Mouse (Mus musculus) right cerebral cortex, postnatal 10 days (tissue): ENCODE measurements around the gene Pdcl3.

Source experiments
- DNase-seq, 2 experiments: peaks; one replicate each; pipeline ENCODE4 v3.0.0; 2021; ENCODE audit warnings: low spot score in 2 of 2

The Pdcl3 gene

DNA sequence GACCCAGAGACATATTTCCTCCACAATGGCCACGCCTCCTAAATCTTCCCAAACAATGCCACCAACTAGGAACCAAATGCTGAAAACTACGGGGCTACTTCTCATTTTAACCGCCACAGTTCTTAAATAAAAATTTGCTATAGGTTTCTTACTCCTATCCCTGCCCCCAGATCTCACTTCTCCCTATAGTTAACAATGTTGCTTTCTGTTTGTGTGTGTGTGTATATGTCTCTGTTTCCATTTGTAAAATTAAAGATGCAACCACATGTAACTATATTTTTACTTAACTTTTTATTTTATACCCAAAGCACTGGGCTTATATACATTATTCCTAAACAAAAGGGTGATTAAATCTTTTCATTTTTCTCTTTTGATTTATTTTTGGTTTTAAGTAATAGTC lies at the start of gene Pdcl3:
Pdcl3 (plus strand) TSS at position 301 of the 400 bp plus-strand sequence.
- DNase-seq: no peak

DNA sequence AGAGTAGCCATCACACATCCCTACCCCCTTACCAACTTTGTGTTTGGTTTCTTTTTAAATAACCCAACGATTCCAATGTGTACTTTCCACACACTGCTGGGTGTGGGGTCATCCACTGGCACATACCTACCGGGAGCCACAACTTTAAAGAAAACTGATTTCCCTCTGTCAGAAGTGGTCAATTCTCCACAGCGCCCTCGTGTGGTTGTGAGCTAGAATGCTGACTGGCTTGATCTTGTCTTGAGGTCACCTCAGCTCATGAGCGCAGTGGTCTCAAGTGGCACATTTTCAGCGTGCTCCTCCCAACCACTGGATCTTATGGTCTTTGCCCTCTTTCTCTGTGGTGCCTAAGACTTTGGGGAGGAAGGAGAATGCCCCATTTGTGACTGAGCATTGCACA lies 48.6 kb upstream of the Pdcl3 start:
- peak in 1 of 2 experiments; percentile 35 for DNase-seq

- no peak for DNase-seq
Observed at GRCm38 (mm10) chr1:38938849-38939248, 46.6 kb upstream of the Pdcl3 start, which contains the start of gene Nms. Gene Nms, plus strand, starts transcription at chr1:38939149.

DNA sequence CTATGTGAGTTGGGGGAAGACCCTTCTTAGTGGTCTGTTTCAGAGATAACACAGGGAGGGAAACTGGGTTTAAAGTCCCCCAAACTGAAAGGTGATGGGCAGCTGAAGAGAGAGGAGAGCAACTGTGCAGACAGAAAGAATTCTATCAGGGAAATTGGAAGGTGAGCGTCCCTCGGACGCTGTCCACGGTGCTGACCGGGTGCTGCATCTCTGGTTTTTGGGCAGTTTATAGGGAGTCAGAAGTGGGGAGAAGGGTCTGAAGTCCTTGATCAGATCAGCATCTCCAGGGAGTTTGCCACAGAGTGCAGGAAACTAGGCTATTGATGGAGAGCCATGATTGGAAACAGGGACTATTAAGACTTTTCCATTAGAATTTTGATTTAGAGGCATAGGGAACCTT lies 45.8 kb upstream of the Pdcl3 start:
- no peak for DNase-seq

DNA sequence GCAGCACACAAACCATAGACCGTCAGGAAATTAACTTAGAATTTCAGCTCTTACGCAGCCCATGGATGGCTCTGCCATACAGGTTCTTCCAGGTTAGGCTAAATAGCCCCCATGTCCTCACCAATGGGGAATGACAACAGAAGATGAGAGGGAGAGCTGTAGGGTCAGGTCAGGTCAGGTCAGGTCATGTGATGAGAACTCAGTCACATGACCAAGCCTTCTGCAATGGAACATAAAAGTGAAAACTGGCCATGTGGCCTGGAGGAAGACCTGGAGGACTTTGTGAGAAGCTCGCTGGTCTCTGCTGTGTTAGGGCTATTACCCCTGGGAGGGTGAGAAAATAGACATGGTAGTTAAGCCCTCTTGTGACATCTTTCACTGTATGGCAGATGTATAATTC lies 29.0 kb upstream of the Pdcl3 start:
- DNase-seq: no peak

- no peak for DNase-seq
Observed at GRCm38 (mm10) chr1:38969116-38969515, 16.3 kb upstream of the Pdcl3 start.

DNA sequence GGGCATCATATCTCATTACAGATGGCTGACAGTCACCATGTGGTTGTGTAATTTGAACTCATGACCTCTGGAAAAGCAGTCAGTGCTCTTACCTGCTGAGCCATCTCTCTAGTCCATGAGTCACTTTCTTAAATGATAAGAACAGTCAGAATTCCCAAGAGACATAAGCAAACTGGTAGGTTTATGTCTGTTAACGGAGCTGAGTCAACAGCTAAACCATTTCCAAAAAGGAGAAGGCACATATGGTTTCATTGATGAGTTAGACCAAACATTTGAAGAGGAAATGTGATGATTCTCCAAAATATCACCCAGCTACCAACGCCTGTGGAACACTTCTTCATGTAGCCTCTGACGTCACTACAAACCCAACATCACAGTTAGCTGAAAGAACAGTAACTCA lies 13.7 kb upstream of the Pdcl3 start:
- DNase-seq: no peak

DNA sequence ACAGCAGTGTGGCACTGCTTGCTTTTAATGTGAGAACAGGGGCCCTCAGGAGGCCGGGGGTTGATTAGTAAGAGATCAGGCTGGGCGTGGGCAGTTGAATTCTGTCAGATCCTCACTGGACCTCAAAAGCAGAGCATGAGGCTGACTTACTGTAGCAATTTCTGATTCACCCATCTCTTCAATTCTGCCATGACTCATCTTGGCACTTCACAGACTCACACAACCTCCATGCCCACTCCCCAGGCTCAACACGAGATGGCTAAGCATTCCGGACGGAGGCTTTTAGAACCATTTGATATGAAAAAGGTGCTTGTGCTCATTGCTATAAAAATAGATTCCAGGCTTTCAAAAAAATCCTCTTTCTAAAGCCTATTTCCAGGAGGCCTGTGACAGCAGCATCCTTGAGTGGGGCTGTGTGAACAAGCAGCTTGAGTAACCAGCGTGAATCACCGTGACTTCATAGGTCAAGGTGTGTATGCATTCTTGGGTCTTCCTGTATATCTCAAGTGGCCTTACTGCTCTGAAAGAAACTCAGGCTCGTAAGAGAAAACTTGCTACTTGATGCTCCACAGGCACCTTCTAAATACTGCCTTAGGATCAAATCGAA lies 12.3 kb upstream of the Pdcl3 start:
- DNase-seq: no peak

- DNase-seq: no peak
Observed at GRCm38 (mm10) chr1:38979953-38980352, 5.5 kb upstream of the Pdcl3 start.

- no peak for DNase-seq
Observed at GRCm38 (mm10) chr1:38983870-38984269, 1.5 kb upstream of the Pdcl3 start.

DNA sequence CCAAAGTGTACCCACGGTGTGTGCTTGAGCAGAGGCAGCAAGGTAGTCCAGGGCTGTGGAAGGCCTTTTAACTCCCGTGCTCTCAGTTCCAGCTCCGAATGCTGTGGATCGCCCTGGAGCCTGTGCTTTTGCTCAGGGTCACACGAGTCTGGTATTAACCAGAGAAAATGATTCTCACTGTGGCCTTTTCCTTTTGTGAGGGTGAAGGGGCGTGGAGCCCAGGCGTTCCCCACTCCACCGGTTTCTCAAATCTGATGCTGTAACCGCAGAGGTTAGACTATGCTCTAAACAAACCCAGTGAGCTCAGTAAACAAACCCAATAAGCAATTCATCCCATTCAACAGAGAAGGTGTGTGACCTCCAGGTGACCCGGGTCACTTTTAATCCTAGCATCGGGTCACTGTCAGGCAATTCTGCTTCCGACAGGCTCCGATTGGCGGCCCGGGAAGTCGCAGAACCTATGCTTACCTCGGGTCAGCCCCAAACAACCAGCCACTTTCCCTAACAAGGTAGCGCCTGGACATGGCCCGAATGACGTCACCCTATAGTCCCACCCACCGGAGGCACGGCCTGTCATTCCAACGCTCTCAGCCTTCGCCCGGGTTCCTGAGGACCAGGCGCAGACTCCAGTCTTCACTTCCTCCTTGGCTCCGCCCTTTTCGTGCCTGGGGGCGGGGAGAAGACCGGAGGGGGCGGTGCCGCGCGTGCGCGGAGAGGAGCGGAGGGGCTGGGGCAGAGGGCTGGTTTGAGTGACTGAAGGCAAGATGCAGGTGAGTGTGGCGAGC lies 1.9 kb downstream of the Pdcl3 start:
- DNase-seq: peak; percentile 97 to 98

GRCm38 (mm10) chr1:38987865-38988211 lies 2.4 kb downstream of the Pdcl3 start:
- DNase-seq: no peak

GRCm38 (mm10) chr1:38988357-38988756 lies 2.9 kb downstream of the Pdcl3 start:
- no peak for DNase-seq

GRCm38 (mm10) chr1:38992365-38992764 lies 7.0 kb downstream of the Pdcl3 start:
- no peak for DNase-seq

- peak; percentile 83 to 89 for DNase-seq
Observed at GRCm38 (mm10) chr1:39001106-39001505, 15.7 kb downstream of the Pdcl3 start.

DNA sequence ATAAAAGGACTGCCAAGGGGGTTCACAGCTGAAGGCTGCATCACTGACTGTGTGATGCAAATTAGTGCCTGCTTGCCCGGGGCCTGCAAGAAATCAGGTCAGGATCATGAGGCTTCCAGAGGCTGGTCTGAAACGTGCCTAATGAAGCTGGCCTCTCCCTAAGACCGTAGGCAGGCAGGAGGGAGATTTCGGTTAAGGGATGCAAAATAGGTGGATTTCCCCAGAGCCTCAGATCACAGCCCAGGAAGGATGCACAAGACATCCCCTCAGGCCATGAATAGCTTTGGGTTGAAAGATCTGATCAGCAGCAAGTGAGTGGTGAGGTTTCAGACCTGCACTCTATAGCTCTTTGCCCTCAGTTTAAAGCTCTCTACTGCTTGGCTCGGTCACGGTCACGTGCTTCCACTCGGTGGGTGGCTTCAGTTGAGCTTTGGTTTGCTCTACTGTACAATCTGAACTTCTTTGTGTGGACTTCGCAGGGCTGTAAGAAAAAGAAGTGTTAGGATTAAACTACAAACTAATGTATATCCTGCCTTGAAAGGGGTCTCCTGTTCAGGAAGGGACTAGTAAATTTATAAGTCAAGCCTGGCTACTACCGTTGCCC lies 20.4 kb downstream of the Pdcl3 start:
- DNase-seq: no peak

GRCm38 (mm10) chr1:39006830-39007829 lies 21.7 kb downstream of the Pdcl3 start:
- DNase-seq: no peak

GRCm38 (mm10) chr1:39010583-39011021 lies 25.2 kb downstream of the Pdcl3 start:
- peak; percentile 89 to 91 for DNase-seq

- DNase-seq: peak in 1 of 2 experiments; percentile 51
Observed at GRCm38 (mm10) chr1:39012576-39012975, 27.2 kb downstream of the Pdcl3 start.

DNA sequence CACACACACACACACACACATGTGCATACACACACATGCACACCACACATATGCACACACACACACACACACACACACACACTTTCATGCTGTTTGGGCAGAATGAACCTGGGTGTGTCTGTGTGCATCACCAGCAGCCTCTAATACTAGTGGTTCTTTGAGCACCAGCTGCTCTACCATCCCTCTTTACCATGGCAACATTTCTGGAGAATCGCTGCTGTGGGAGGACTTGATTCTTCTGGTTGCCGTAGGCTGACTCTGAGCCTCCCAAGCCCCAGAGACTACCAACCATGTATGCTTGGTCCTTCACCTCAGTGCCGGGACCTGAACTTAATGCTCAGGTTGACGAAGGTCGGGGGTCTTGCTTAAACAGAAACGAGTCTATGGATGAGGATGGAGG lies 28.4 kb downstream of the Pdcl3 start:
- peak; percentile 45 to 68 for DNase-seq

- DNase-seq: no peak
Observed at GRCm38 (mm10) chr1:39015529-39015928, 30.1 kb downstream of the Pdcl3 start.

- DNase-seq: no peak
Observed at GRCm38 (mm10) chr1:39017871-39018270, 32.5 kb downstream of the Pdcl3 start.
